Mouse (Mus musculus) left cerebral cortex, adult 8-10 months (tissue): ENCODE measurements at regions not wholly inside any gene's neighbourhood (a gene's known extent, or its start where the extent isn't known, plus 50 kb on each side); places are given as distances from the start of the nearest gene placed in this dataset.

Source experiments
- DNase-seq, 2 experiments: peaks; one replicate each; pipeline ENCODE4 v3.0.0; 2022; ENCODE audit warnings: low spot score in 2 of 2

DNA sequence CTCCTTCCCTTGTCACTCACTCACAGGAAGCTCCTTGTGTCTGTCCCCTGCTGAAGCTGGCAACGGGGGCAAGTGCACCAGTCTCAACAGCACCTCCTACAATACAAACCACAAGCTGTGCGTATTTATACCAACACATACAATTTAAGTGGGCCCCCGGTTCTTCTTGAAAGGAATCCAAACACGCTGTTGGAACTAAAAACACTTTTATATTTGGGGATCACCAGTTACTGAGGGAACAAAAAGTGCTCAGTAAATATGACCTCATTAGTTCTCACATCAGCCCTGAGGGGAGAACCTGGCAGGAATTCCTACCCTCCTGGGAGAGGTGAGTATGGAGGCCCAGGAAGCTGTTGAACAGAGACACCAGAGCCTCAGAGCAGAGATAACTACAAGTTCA lies 107.8 kb upstream of the Kit start:
- DNase-seq: no peak

DNA sequence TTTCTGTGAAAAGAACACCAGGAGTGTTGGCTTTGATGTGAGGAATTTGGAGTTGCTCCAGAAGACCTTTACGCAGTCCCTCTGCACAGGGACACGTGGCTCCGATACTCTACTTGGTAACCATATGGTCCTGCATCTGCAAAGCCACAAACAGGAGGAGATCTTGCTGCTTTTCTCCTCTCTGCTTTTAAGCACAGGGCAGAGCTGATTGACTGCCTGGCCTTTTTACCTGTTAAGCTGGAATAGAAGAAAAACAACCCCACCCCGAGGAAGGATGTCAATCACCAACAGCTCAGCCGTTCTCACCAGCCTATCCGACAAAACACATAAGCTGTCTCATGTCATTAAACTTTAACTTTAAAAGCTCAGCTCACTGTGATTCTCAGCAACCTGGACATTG lies 106.8 kb upstream of the Kit start:
- no peak for DNase-seq

DNA sequence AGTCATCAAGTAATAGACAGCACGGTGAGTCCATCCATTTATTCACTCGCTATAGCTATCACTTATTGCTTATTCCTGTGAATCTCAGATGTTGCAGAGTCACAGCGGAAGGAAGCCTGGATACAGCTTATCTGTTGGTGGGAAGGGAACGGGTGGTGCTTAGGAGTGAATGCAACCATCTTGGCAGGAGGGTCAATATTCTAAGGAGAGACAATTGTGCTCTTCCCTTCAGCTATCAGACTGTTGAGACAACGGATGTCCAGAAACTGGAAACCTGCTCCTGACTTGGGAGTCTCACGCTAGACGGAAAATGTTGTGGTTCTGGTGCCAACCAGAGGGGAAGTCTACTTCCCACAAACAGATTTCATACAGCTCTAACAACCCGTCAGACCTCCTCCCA lies 103.7 kb upstream of the Kit start:
- DNase-seq: no peak

DNA sequence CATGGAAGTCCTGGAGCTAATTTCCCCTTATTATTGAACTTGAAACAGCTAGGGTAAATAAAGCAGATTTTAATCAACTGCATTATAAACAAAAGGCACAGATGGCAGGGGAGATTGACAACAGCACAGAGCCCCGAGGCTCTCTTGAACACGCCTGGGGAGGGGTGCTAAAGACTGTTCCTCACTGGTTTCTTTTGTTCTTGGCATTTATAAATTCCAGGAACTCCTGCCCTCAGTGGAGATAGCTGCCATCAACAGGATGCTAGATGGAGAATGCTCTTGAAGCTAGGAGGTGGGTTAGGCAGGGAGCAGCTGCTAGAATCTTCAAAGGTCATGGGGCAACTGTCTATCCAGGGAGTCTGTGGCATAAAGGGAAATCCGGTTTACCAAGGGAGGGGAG lies 102.2 kb upstream of the Kit start:
- no peak for DNase-seq

DNA sequence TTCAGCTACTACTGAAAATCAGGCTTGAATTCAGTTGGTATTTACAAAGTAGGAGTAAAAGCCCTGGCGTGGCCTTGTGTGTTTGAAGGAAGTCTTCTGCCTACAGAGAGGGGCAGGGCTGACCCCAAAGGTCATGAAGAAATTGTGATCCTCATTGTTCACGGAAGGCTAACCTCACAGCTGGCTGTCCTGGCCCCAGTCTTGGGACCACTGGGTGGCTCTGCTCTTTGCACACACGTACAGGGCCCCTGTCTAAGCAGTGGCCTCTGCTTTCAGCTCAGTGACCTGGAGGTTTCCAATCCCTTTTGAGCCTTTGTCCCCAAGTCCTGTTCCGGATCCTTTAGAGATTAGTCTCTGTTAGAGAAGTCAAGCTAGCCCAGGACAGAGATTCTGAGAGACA lies 99.3 kb upstream of the Kit start:
- no peak for DNase-seq

- no peak for DNase-seq
These were observed 96.2 kb upstream of the Kit start for GRCm38 (mm10) chr5:75478499-75478898.

GRCm38 (mm10) chr5:75479149-75479548 lies 95.6 kb upstream of the Kit start:
- DNase-seq: no peak

- no peak for DNase-seq
These were observed 93.1 kb upstream of the Kit start for GRCm38 (mm10) chr5:75481595-75481994.

- no peak for DNase-seq
These were observed 90.4 kb upstream of the Kit start for GRCm38 (mm10) chr5:75484330-75484729.

DNA sequence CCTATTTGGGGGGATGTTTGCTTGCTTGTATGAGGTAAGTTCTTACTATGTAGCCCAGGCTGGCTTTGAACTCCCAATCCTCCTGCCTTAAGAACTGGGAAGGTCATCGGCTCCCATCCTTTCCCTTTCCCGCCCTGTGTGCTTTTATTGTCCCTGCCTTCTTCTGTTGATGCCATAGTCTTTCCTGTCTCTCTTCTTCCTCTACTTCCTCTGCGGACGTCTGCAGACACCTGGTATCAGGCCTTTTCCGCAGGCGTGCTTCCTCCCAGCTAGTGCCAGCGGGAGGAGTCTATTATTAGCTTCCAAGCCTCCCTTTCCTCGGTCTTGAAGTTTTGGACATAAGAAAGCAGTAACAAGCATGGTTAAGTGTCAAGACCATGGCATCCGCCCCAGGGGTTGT lies 83.9 kb upstream of the Kit start:
- DNase-seq: no peak

- DNase-seq: no peak
These were observed 80.6 kb upstream of the Kit start for GRCm38 (mm10) chr5:75494143-75494542.

- no peak for DNase-seq
These were observed 75.7 kb upstream of the Kit start for GRCm38 (mm10) chr5:75499053-75499452.

- no peak for DNase-seq
These were observed 75.0 kb upstream of the Kit start for GRCm38 (mm10) chr5:75499695-75500094.

GRCm38 (mm10) chr5:75500654-75501416 lies 73.9 kb upstream of the Kit start:
- no peak for DNase-seq

GRCm38 (mm10) chr5:75503673-75504072 lies 71.0 kb upstream of the Kit start:
- no peak for DNase-seq

DNA sequence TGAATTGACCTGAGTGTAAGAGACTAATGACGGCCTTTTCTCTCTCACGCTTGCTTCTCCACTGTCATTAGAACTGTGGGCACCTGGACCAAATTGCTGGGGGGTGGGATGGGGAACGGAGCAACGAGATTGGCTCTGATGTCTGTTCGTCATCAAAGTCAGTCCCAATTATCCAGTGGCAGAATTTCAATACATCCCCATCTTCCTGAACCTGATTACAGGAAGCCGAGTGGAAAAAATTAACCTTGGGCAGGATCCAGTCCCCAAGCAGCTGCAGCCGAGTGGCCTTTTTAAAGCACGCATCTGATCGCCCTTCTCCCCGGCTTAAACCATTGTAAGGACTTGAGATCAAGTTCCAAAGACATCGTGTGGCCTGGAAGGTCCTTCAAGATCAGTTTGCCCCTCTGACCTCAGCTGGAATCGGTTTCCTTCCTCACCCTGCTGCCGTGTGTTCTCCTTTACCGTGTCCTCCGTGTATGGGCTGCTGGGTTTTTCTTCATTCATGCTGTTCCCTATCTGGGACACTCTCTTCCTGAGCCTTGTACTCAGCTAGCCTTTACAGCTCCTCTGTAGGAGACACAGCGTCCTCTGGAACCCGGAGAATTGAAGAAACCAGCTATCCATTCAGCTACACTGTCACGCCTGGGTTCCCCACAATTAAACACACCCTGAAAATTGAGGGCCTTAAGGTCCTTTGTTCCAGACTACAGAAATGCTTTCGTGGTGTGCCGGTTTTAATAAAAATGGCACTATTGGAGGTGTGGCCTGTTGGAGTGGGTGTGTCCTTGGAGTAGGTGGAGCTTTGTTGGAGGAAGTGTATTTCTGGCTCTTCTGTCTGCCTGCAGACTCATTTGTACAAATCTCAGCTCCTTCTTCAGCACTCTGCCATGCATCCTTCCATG lies 61.9 kb upstream of the Kit start:
- no peak for DNase-seq

GRCm38 (mm10) chr5:75518213-75518612 lies 56.5 kb upstream of the Kit start:
- no peak for DNase-seq

DNA sequence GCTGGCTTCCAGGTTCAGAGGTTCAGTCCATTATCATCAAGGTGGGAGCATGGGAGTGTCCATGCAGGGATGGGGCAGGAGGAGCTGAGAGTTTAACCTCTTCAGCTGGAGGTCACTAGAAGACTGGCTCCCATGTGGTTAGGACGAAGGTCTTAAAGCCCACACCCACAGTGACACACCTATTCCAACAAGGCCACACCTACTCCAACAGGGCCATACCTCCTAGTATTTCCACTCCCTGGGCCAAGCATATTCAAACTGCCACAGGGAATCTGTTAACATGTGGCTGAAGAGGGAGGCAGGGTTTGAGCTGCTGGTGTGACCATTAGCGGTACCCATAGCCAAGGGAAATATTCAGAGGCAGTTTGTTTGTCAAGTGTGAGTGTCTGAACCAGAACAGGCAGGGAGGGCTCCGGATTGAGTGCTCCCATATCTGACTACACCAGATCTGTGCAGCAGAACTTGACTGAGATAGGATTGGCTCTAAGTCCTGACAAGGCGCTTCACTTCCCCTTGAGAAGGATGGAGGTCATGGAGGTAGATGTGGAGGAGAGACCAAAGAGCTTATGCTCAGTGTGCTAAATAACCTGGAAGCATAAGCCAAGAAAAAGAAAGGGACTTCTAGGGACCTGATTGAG lies 51.6 kb upstream of the Kit start:
- no peak for DNase-seq
